Mouse (Mus musculus) intestine, embryonic 15.5 days (tissue): ENCODE data around the gene Sod1. TPM values are rescaled to one million over a fixed set of nuclear protein-coding genes. Genes with fewer than 3 reads are reported as not detected.
A peak's percentile ranks its signal among the peaks of the same experiment; 100 is the strongest.

Experiments used
- ATAC-seq: fragments of 200-750 bp; cut with Nextera tagmentation; 2 replicates; pipeline ENCODE4 v1.8.0; 2017; ENCODE audit warnings: moderate TSS enrichment, moderate library complexity
- H3K27ac ChIP-seq: fragments of 300-500 bp; sonication (generic); 2 replicates; pipeline ENCODE4 v1.5.1; 2015; ENCODE audit warnings: mild to moderate bottlenecking, inconsistent platforms
- H3K27me3 ChIP-seq: fragments of 300-500 bp; sonication (generic); replicated peaks from 2 replicates; pipeline ENCODE4 v1.6.1; 2015; ENCODE audit warnings: inconsistent platforms
- H3K36me3 ChIP-seq: fragments of 300-500 bp; sonication (generic); 2 replicates; pipeline ENCODE4 v1.6.1; 2015; ENCODE audit warnings: inconsistent platforms
- H3K4me1 ChIP-seq: fragments of 300-500 bp; sonication (generic); replicated peaks from 2 replicates; pipeline ENCODE4 v1.6.1; 2015; ENCODE audit warnings: inconsistent platforms
- H3K4me2 ChIP-seq: fragments of 300-500 bp; sonication (generic); replicated peaks from 2 replicates; pipeline ENCODE4 v1.6.1; 2015; ENCODE audit warnings: mild to moderate bottlenecking, inconsistent platforms
- H3K4me3 ChIP-seq: fragments of 300-500 bp; sonication (generic); replicated peaks from 2 replicates; pipeline ENCODE4 v1.5.1; 2015; ENCODE audit warnings: inconsistent platforms
- H3K9ac ChIP-seq: fragments of 300-500 bp; sonication (generic); 2 replicates; pipeline ENCODE4 v1.6.1; 2015; ENCODE audit warnings: inconsistent platforms
- H3K9me3 ChIP-seq: fragments of 300-500 bp; sonication (generic); 2 replicates; pipeline ENCODE4 v1.6.1; 2016; ENCODE audit warnings: inconsistent platforms
- WGBS: fragments of 180-500 bp; shearing (Covaris S2); methylation state at CpG from one replicate; pipeline ENCODE4 v1.1.7; 2015; 5-methylcytosine and 5-hydroxymethylcytosine counted together
- polyA plus RNA-seq: library from polyadenylated mRNA; unstranded; fragments of >200 nt; fragmentation: Nextera tagmentation; extraction: Ambion mirVana; gene quantifications from 2 replicates; pipeline ENCODE4 v1.2.1, GENCODE M21; 2015

The Sod1 gene
- 1,265 and 1,398 TPM in 2 replicates for polyA plus RNA-seq

GRCm38 (mm10) chr16:90220026-90220891 is at the start of gene Sod1:
Gene Sod1 (plus strand): TSS chr16:90220754.
- Histone ChIP-seq H3K9ac (peak within 1 kb of the TSS; percentile 93), H3K27me3 (no peaks in the 10 kb centered on the region), H3K27ac (peak within 1 kb of the TSS; percentile 93), H3K36me3 (peaks cover 8% of the 10 kb centered on the region), H3K9me3 (no peaks in the 10 kb centered on the region), H3K4me2 (peak within 1 kb of the TSS; percentile 56), H3K4me1 (peaks cover 16% of the 10 kb centered on the region), H3K4me3 (peak within 1 kb of the TSS; percentile 98)
- 2% methylated on average over 63 of the region's 63 CpGs for WGBS
- ATAC-seq: peak; percentile 95

GRCm38 (mm10) chr16:90171416-90171815 is 49.1 kb upstream of the Sod1 start:
- Histone ChIP-seq H3K4me1 (no peaks in the 10 kb centered on the region), H3K9me3 (no peaks in the 10 kb centered on the region), H3K4me2 (no peak overlapping the region), H3K27me3 (no peaks in the 10 kb centered on the region), H3K27ac (no peak overlapping the region), H3K36me3 (no peaks in the 10 kb centered on the region), H3K4me3 (no peak overlapping the region), H3K9ac (no peak overlapping the region)
- 71% methylated on average over 8 of the region's 8 CpGs for WGBS
- no peak for ATAC-seq

- Histone ChIP-seq H3K9ac (no peak overlapping the region), H3K36me3 (no peaks in the 10 kb centered on the region), H3K27me3 (no peaks in the 10 kb centered on the region), H3K27ac (no peak overlapping the region), H3K4me2 (no peak overlapping the region), H3K4me3 (no peak overlapping the region), H3K4me1 (no peaks in the 10 kb centered on the region), H3K9me3 (no peaks in the 10 kb centered on the region)
- WGBS: 57% methylated on average over 10 of the region's 10 CpGs
- 0 out of 2 replicates have a peak, but pooled peaks have one; percentile 39 for ATAC-seq
Measured at GRCm38 (mm10) chr16:90176472-90176871, 44.1 kb upstream of the Sod1 start.

GRCm38 (mm10) chr16:90177425-90177824 is 43.1 kb upstream of the Sod1 start:
- Histone ChIP-seq H3K4me2 (no peak overlapping the region), H3K4me1 (no peaks in the 10 kb centered on the region), H3K9me3 (no peaks in the 10 kb centered on the region), H3K36me3 (no peaks in the 10 kb centered on the region), H3K27me3 (no peaks in the 10 kb centered on the region), H3K27ac (no peak overlapping the region), H3K4me3 (no peak overlapping the region), H3K9ac (no peak overlapping the region)
- WGBS: 63% methylated on average over 8 of the region's 8 CpGs
- ATAC-seq: no peak

- ATAC-seq: no peak
Measured at GRCm38 (mm10) chr16:90178404-90178803, 42.1 kb upstream of the Sod1 start.

GRCm38 (mm10) chr16:90179892-90180291 is 40.7 kb upstream of the Sod1 start:
- ATAC-seq: no peak
- H3K27ac ChIP-seq: no peak overlapping the region
- 86% methylated on average over 5 of the region's 5 CpGs for WGBS

More at GRCm38 (mm10) chr16:90178404-90178803, 42.1 kb upstream of the Sod1 start:
- Histone ChIP-seq H3K9ac (no peak overlapping the region), H3K4me3 (no peak overlapping the region), H3K9me3 (no peaks in the 10 kb centered on the region), H3K27me3 (no peaks in the 10 kb centered on the region), H3K36me3 (no peaks in the 10 kb centered on the region), H3K27ac (no peak overlapping the region), H3K4me1 (no peaks in the 10 kb centered on the region), H3K4me2 (no peak overlapping the region)
- 86% methylated on average over 3 of the region's 3 CpGs for WGBS

GRCm38 (mm10) chr16:90180975-90181374 is 39.6 kb upstream of the Sod1 start:
- no peak overlapping the region for H3K27ac ChIP-seq
- H3K9ac ChIP-seq: no peak overlapping the region
- WGBS: 79% methylated on average over 6 of the region's 6 CpGs
- H3K9me3 ChIP-seq: no peaks in the 10 kb centered on the region
- no peak overlapping the region for H3K4me2 ChIP-seq
- H3K36me3 ChIP-seq: no peaks in the 10 kb centered on the region
- H3K4me1 ChIP-seq: no peaks in the 10 kb centered on the region
- no peak overlapping the region for H3K4me3 ChIP-seq
- ATAC-seq: no peak
- H3K27me3 ChIP-seq: no peaks in the 10 kb centered on the region

More at GRCm38 (mm10) chr16:90179892-90180291, 40.7 kb upstream of the Sod1 start:
- no peak overlapping the region for H3K4me3 ChIP-seq
- H3K36me3 ChIP-seq: no peaks in the 10 kb centered on the region
- H3K4me2 ChIP-seq: no peak overlapping the region
- H3K4me1 ChIP-seq: no peaks in the 10 kb centered on the region
- H3K9ac ChIP-seq: no peak overlapping the region
- H3K9me3 ChIP-seq: no peaks in the 10 kb centered on the region
- no peaks in the 10 kb centered on the region for H3K27me3 ChIP-seq

- Histone ChIP-seq H3K27ac (no peak overlapping the region), H3K4me2 (no peak overlapping the region), H3K27me3 (no peaks in the 10 kb centered on the region), H3K4me3 (no peak overlapping the region), H3K36me3 (no peaks in the 10 kb centered on the region), H3K4me1 (no peaks in the 10 kb centered on the region), H3K9me3 (no peaks in the 10 kb centered on the region), H3K9ac (no peak overlapping the region)
- 89% methylated on average over 8 of the region's 8 CpGs for WGBS
- ATAC-seq: no peak
Measured at GRCm38 (mm10) chr16:90181673-90182072, 38.9 kb upstream of the Sod1 start.

- 67% methylated on average over 6 of the region's 6 CpGs for WGBS
- Histone ChIP-seq H3K27ac (no peak overlapping the region), H3K27me3 (no peaks in the 10 kb centered on the region), H3K4me2 (no peak overlapping the region), H3K36me3 (no peaks in the 10 kb centered on the region), H3K9me3 (no peaks in the 10 kb centered on the region), H3K4me3 (no peak overlapping the region), H3K4me1 (no peaks in the 10 kb centered on the region), H3K9ac (no peak overlapping the region)
- ATAC-seq: no peak
Measured at GRCm38 (mm10) chr16:90184135-90184534, 36.4 kb upstream of the Sod1 start.

- Histone ChIP-seq H3K27ac (no peak overlapping the region), H3K36me3 (no peaks in the 10 kb centered on the region), H3K27me3 (no peaks in the 10 kb centered on the region), H3K4me3 (no peak overlapping the region), H3K9ac (no peak overlapping the region), H3K4me2 (no peak overlapping the region), H3K4me1 (no peaks in the 10 kb centered on the region), H3K9me3 (no peaks in the 10 kb centered on the region)
- 47% methylated on average over 8 of the region's 8 CpGs for WGBS
- peak; percentile 63; the same call in 1 of the 2 replicates for ATAC-seq
Measured at GRCm38 (mm10) chr16:90185928-90186588, 34.5 kb upstream of the Sod1 start.

GRCm38 (mm10) chr16:90187453-90187852 is 33.1 kb upstream of the Sod1 start:
- Histone ChIP-seq H3K4me3 (no peak overlapping the region), H3K36me3 (no peaks in the 10 kb centered on the region), H3K27me3 (no peaks in the 10 kb centered on the region), H3K9me3 (no peaks in the 10 kb centered on the region), H3K9ac (no peak overlapping the region), H3K27ac (no peak overlapping the region), H3K4me2 (no peak overlapping the region), H3K4me1 (no peaks in the 10 kb centered on the region)
- 21% methylated on average over 13 of the region's 13 CpGs for WGBS
- ATAC-seq: peak; percentile 73

GRCm38 (mm10) chr16:90191289-90191688 is 29.3 kb upstream of the Sod1 start:
- H3K4me2 ChIP-seq: no peak overlapping the region
- no peak overlapping the region for H3K4me3 ChIP-seq
- H3K9ac ChIP-seq: no peak overlapping the region
- H3K27ac ChIP-seq: no peak overlapping the region
- ATAC-seq: no peak
- no peaks in the 10 kb centered on the region for H3K36me3 ChIP-seq
- no peaks in the 10 kb centered on the region for H3K4me1 ChIP-seq
- WGBS: 64% methylated on average over 6 of the region's 6 CpGs
- H3K27me3 ChIP-seq: no peaks in the 10 kb centered on the region
- no peaks in the 10 kb centered on the region for H3K9me3 ChIP-seq
